Mouse (Mus musculus): Measurements from ENCODE around the gene Robo1.

Robo1 gene

DNA sequence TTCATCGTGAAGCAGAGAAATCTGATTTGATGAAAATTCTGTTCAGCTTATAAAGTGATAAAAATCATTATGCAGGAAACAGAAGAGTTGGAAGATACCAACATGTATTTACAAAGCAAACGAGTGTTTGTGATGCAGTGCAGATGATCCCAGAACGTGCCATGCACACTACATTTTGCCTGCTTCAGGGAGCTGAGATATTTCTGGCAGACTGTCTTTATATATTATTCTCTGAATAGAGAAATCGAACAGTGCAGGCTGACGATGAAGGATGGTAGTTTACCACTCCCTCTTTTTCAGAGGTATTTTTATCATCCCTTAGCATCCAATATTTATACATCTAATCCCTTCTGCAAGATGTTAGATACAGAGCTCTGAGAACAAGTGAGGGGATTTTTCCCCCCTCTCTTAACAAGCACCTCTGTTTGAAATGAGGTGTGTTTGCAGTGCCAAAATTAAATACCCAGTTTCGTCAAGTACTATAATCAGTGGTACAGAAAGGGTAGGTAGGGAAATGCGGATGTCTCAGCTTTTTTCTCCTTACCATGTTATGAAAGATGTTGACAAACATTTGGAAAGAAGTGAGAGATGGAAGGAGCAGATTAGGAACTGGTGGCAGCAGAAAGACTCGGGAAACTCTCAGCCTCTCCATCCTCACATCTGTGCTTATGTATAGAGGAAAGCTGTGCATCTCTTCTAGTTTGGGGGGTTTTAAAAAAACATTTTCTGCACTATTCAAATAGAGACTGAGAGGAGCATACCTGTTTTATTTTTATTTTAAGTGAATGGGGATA lies at the start of gene Robo1:
Gene Robo1 (plus strand): TSS at position 770 of the 794 bp plus-strand sequence.
- DNase-seq = no peak

GRCm38 (mm10) chr16:72267839-72268238 lies 40.3 kb upstream of the Robo1 start:
- DNase-seq = no peak

DNA sequence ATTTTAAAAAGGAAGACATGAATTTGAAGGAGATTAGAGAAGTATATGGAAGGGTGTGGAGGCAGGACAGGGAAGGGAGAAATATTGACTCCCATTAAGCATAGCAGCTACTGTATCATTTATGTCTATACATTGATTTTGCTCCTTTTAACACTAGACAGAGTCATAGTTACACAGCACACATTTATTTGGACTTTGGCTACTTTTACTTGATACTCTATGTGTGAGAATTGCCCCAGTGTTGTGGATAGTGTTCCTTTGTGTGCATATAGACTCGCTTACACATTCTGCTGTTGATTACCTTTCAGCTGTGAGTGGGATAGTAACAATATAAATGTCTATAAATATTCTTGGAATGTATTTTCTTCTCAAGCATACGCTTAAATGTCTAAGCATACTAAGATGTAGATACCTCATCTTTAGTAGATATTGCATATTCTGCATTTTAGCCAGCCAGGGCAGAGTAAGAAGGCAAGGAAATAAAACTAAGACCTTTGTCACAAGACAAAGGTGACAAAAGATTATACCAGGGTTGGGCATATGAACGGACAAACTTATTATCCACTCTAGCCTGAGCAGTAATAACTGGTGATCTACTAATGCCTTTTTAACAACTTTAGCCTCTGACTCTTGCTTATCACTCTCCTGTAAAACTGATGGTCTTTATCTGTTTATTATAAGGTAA lies 31.6 kb upstream of the Robo1 start:
- DNase-seq = no peak

- no peak for DNase-seq
Observed at GRCm38 (mm10) chr16:72308331-72308668, 194 bp downstream of the Robo1 start.

- DNase-seq = no peak
Observed at GRCm38 (mm10) chr16:72327321-72327720, 19.2 kb downstream of the Robo1 start.

DNA sequence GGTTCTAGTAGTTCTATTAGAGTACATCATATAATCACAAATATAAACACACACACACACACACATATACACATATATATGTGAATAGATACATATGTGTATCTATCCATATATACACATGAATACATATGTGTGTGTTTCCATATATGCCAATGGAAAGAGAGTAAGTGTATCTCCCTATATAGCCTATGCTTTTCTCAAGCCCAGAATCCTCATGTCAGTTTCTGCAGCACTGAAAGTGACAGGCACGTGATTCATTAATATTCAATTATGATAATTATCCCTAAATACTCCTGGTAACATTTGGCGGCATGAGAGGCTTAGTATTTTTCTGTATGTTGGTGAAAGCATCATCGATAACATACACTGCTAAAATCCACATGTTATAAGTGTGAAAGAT lies 20.5 kb downstream of the Robo1 start:
- DNase-seq = no peak

DNA sequence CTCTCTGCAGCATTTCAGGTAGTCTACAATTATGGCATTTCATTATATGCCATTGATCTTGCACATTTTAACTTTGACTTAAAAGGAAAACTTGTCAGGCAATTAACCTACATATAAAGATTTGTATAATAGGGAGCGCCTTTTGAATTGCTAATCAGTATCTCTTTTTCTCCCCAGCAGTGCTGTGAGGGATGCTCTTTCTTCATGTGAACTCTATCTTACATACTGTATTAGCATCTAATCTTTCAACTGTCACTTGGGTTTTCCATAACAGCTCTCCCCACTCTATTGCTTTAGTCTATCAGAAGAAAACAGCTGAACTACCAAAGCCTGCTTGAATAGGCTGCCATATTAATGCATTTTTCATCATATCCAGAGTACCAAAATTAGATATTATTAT lies 29.7 kb downstream of the Robo1 start:
- DNase-seq = no peak

DNA sequence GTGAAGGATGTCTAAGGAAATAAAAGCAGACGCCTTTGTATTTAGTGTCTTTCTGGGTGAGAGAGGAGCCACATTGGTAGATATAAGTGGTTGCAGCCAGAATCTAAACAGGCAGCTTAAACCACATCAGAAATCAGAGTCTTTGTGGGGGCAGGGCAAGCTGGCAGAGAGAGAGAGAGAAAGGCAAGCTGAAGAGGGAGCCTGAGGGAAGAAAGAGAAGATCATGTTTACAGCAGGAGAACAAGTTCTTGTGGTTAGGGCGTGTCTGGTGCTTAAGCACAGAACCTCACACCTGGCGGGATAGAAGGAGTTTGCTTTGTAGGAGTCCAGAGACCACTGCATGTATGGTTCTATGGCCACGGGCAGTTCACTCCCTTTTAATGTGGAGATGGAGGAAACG lies 42.3 kb downstream of the Robo1 start:
- DNase-seq = no peak

GRCm38 (mm10) chr16:72356515-72357357 lies 48.6 kb downstream of the Robo1 start:
- DNase-seq = peak; percentile 34 to 43

GRCm38 (mm10) chr16:72376896-72377295 lies 68.8 kb downstream of the Robo1 start:
- DNase-seq = no peak

GRCm38 (mm10) chr16:72381819-72382218 lies 73.7 kb downstream of the Robo1 start:
- no peak for DNase-seq

- no peak for DNase-seq
Observed at GRCm38 (mm10) chr16:72383566-72383965, 75.5 kb downstream of the Robo1 start.

- no peak for DNase-seq
Observed at GRCm38 (mm10) chr16:72393512-72393911, 85.4 kb downstream of the Robo1 start.

GRCm38 (mm10) chr16:72398811-72399210 lies 90.7 kb downstream of the Robo1 start:
- no peak for DNase-seq

DNA sequence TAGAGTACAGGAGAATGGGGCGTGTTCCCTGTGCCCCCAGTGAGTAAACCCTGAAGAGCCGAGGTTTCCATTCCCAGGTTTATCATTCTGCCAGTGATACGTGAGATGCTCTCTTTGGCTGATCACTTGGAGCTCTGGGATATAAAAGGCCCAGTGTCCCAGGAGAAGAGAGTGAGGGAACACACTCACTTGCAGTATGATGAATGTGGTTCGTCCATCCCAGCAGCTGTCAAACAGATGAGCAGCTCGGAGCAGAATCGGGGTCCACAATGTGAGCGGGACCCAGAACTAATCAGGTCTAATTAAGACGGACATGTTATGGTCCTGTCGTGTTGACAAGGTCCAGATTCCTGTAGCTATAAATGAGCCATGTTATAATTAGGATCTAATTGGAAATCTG lies 94.3 kb downstream of the Robo1 start:
- DNase-seq = peak; percentile 5 to 23

GRCm38 (mm10) chr16:72409820-72410219 lies 101.7 kb downstream of the Robo1 start:
- no peak for DNase-seq

DNA sequence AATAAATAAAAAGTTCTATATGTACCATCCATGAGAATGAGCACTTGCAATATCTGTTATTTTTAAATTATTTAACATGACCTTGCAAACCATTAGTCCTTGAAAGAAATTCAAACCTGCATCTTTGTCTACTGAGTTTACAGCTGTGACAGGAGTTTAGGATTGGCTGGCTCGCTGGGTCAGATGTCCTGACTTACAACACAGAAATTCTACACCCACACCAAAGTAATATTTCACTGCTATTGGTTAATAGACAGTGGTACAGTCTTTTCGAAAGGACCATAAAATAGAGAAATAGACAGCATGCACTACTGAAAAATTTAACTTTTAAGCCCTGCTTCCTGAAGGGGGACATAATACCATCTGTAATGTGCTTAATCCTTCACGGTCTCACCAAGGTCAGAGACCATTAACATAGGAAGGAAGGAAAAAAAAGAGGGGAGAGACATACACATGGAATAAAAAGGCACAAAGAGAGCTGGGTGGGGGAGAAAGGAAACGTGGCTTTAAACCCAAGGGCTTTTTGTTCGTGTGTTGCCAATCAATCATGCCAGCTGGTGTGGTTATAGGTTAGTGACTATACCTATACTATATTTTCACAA lies 103.7 kb downstream of the Robo1 start:
- DNase-seq = no peak

GRCm38 (mm10) chr16:72412879-72413278 lies 104.8 kb downstream of the Robo1 start:
- DNase-seq = no peak

DNA sequence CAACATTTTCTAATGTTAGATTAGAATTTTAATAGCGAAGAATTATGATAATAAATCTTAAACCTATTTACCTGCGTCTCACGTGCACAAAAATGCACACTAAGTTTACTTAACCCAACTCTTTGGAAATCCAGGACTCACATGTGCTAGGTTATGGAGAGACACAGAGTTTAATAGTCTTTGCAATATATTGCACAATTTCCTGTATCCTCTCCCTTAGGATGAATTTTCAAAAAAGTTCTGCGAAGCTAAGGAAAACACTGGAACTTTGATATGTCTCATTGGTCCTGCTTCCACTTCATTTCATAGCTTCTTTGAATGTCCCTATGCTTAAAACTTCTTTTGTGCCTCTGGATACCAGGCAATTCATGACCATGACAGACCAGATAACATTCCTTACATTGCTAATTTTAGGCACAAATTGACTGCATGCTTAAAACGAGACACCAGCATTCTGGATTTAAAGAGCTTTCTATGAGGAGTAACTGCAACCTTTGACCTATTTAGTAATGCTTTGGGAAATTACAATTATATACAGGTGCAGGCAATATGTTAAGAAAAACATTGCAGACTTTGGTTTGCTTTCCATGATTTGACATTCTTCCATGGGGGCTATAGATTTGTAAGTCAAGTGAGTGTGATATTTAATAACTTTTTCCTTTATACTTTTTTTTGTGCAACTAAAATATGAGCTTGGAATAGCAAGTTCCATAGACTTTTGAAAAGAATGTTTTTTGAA lies 111.4 kb downstream of the Robo1 start:
- DNase-seq = no peak

GRCm38 (mm10) chr16:72422426-72422825 lies 114.3 kb downstream of the Robo1 start:
- DNase-seq = no peak

- no peak for DNase-seq
Observed at GRCm38 (mm10) chr16:72434396-72434795, 126.3 kb downstream of the Robo1 start.

DNA sequence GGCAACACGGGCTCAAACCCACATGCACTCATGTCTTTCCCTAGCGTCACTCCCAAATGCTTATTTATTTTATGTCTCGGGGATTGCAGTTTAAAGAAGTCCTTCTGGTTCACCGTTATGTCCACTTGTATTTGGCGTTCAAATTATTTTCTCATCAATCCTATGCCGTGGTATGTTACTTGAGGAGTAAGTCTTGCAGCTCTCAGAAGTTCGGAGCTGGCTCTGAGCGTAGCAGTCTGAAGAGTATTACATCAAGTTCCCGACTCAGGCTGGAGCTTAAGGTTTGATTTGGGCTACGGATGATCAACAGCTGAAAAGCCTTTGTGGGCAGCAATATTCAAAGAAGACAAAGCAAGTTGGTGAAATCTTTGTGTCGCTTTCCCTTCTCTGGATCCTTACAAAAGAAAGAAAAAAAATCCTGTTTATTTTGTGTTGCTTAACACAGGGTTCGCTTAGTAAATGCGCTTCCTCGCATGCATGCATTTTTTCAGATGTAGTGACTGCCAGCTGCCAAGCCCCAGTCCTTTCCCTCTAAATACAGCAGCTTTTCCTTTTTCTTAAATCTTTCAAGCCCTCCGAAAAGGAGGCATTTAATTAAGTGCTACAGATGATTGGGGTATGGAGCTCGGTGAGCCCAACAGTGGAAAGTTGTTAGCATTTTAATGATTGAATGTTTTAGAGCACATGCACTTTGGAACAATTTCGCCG lies 136.5 kb downstream of the Robo1 start:
- no peak for DNase-seq
